Mouse (Mus musculus) stomach, embryonic 14.5 days (tissue): ENCODE measurements around the gene Ankrd13c. TPM values are rescaled to one million over a fixed set of nuclear protein-coding genes. Genes with fewer than 3 reads are reported as not detected.
"Not testable (repeated sequence)": the region's sequence is repeated elsewhere in the genome, so short reads cannot be mapped to it uniquely, and the experiment has no call there.

Source experiments
- ATAC-seq: fragments of 200-750 bp; cut with Nextera tagmentation; 2 replicates; pipeline ENCODE4 v1.8.0; 2017; ENCODE audit warnings: low read depth, moderate TSS enrichment; ENCODE audit not compliant: insufficient number of reproducible peaks, insufficient read depth, low FRiP score
- H3K27ac ChIP-seq: fragments of 300-500 bp; sonication (generic); 2 replicates; pipeline ENCODE4 v1.5.1; 2014; ENCODE audit warnings: mild to moderate bottlenecking, low read length, moderate library complexity, mixed read lengths
- H3K27me3 ChIP-seq: fragments of 300-500 bp; sonication (generic); 2 replicates; pipeline ENCODE4 v1.6.1; 2014; ENCODE audit warnings: low read length, control low read depth, mixed read lengths; ENCODE audit not compliant: control insufficient read depth, insufficient read depth
- H3K36me3 ChIP-seq: fragments of 300-500 bp; sonication (generic); 2 replicates; pipeline ENCODE4 v1.6.1; 2014; ENCODE audit warnings: mild to moderate bottlenecking, control low read depth, low read length, moderate library complexity, mixed read lengths; ENCODE audit not compliant: control insufficient read depth, insufficient read depth
- H3K4me1 ChIP-seq: fragments of 300-500 bp; sonication (generic); 2 replicates; pipeline ENCODE4 v1.6.1; 2014; ENCODE audit warnings: low read length, control low read depth, mixed read lengths; ENCODE audit not compliant: control insufficient read depth, insufficient read depth
- H3K4me2 ChIP-seq: fragments of 300-500 bp; sonication (generic); replicated peaks from 2 replicates; pipeline ENCODE4 v1.6.1; 2014; ENCODE audit warnings: low read depth, low read length, control low read depth
- H3K4me3 ChIP-seq: fragments of 300-500 bp; sonication (generic); 2 replicates; pipeline ENCODE4 v1.5.1; 2014; ENCODE audit warnings: low read depth, low read length, control low read depth
- H3K9ac ChIP-seq: fragments of 300-500 bp; sonication (generic); replicated peaks from 2 replicates; pipeline ENCODE4 v1.6.1; 2014; ENCODE audit warnings: low read depth, mild to moderate bottlenecking, control low read depth, low read length, moderate library complexity, mixed read lengths
- H3K9me3 ChIP-seq: fragments of 300-500 bp; sonication (generic); 2 replicates; pipeline ENCODE4 v1.6.1; 2016; ENCODE audit warnings: low read depth, low read length, control low read depth; ENCODE audit not compliant: control insufficient read depth
- WGBS: fragments of 180-500 bp; shearing (Covaris S2); extraction: QIAGEN DNeasy Blood & Tissue Kit; methylation state at CpG from one replicate; pipeline ENCODE4 v1.1.7; 2014; 5-methylcytosine and 5-hydroxymethylcytosine counted together
- polyA plus RNA-seq: library from polyadenylated mRNA; unstranded; fragments of >200 nt; fragmentation: Nextera tagmentation; extraction: Ambion mirVana; gene quantifications from 2 replicates; pipeline ENCODE4 v1.2.1, GENCODE M21; 2014

Gene Ankrd13c
- polyA plus RNA-seq, 1 experiment from 2014 or later = 24.7 TPM

GRCm38 (mm10) chr3:157933223-157933622 lies 13.8 kb upstream of the Ankrd13c start:
- H3K4me1 ChIP-seq, H3K4me3 ChIP-seq, H3K36me3 ChIP-seq, H3K4me2 ChIP-seq, ATAC-seq, H3K27me3 ChIP-seq, H3K27ac ChIP-seq, H3K9ac ChIP-seq, H3K9me3 ChIP-seq: not testable (repeated sequence)
- WGBS = 75% methylated on average over 5 of the region's 6 CpGs

GRCm38 (mm10) chr3:157934301-157934823 lies 12.7 kb upstream of the Ankrd13c start:
- no peak overlapping the region for H3K4me3 ChIP-seq
- no peak overlapping the region for H3K27ac ChIP-seq
- H3K9me3 ChIP-seq = no peaks in the 10 kb centered on the region
- WGBS = 72% methylated on average over 3 of the region's 3 CpGs
- H3K4me1 ChIP-seq = no peaks in the 10 kb centered on the region
- H3K36me3 ChIP-seq = no peaks in the 10 kb centered on the region
- no peaks in the 10 kb centered on the region for H3K27me3 ChIP-seq
- H3K4me2 ChIP-seq = no peak overlapping the region
- H3K9ac ChIP-seq = no peak overlapping the region
- no peak for ATAC-seq

DNA sequence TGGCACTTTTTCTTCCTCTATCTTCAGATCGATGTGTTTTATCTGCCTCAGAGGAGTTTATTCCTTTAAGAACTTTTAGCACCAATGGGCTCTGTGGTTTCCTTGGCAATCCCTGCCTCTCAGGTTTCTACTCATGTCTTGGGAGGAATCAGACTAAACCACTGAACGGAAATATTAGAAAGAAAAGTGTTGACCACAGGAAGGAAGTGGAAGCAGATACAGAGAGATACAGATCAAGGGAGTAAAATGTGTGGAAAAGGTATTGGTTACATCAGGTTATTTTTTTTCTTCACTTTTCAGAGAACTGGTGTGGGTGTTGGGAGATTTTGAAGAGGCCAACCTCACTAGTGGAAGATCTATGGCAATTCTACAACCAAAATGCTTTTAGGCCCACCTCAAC lies 8.5 kb upstream of the Ankrd13c start:
- H3K36me3 ChIP-seq = no peaks in the 10 kb centered on the region
- no peak overlapping the region for H3K9ac ChIP-seq
- 83% methylated on average over 2 of the region's 2 CpGs for WGBS
- no peaks in the 10 kb centered on the region for H3K27me3 ChIP-seq
- H3K4me1 ChIP-seq = no peaks in the 10 kb centered on the region
- H3K4me2 ChIP-seq = no peak overlapping the region
- ATAC-seq = no peak
- H3K4me3 ChIP-seq = no peak overlapping the region
- H3K9me3 ChIP-seq = no peaks in the 10 kb centered on the region
- no peak overlapping the region for H3K27ac ChIP-seq

- Histone ChIP-seq H3K4me2 (peak overlapping the region; percentile 88), H3K9ac (peak overlapping the region; percentile 93), H3K27ac (peak overlapping the region; percentile 96), H3K9me3 (no peaks in the 10 kb centered on the region), H3K4me1 (0 out of 2 replicates have a peak, but pooled peaks cover 3% of the 10 kb centered on the region), H3K4me3 (peak overlapping the region; percentile 98), H3K36me3 (no peaks in the 10 kb centered on the region), H3K27me3 (no peaks in the 10 kb centered on the region)
- under 1% methylated on average over 91 of the region's 93 CpGs for WGBS
- peak; percentile 21; the same call in 1 of the 2 replicates for ATAC-seq
Measured at GRCm38 (mm10) chr3:157947383-157948280, 593 bp downstream of the Ankrd13c start.

DNA sequence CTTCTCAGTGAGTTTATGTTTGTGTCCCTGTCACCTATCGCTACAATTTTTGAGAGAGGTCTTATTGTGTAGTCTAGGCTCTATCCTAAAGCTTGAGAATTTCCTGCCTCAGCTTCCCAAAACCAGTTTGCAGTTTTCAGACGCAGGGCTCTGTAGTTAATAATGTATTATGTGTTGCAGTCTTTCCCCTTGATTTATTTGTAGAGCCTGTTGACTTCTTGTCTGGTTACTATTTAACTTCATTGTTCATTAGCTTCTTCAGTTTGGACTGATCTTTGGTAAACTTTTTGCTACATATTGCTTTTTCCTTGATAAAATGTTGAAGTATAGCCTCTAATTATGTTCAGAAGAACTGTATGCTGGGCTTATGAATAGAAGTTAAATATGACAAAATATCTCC lies 5.7 kb downstream of the Ankrd13c start:
- no peak overlapping the region for H3K4me2 ChIP-seq
- WGBS = 81% methylated on average over 2 of the region's 2 CpGs

DNA sequence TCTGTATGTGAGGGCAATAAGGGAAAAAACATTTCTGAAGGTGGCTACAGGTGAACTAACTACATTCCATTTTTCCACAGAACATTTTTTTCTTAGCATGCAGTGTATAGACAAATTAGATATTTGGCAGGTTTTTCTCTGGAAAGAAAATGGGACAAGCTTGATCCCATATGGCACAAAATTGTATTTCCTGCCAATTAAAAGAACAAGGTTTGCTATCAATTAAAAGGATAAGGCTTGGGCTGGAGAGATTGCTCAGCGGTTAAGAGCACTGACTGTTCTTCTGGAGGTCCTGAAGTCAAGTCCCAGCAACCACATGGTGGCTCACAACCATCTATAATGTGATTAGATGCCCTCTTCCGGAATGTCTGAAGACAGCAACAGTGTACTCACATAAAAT lies 8.4 kb downstream of the Ankrd13c start:
- Histone ChIP-seq H3K4me2 (no peak overlapping the region), H3K9me3 (no peaks in the 10 kb centered on the region), H3K27me3 (no peaks in the 10 kb centered on the region), H3K9ac (no peak overlapping the region), H3K4me3 (no peak overlapping the region), H3K36me3 (no peaks in the 10 kb centered on the region), H3K4me1 (no peaks in the 10 kb centered on the region), H3K27ac (no peak overlapping the region)
- WGBS = 85% methylated on average over 2 of the region's 2 CpGs
- no peak for ATAC-seq

More for the DNA sequence above, 5.7 kb downstream of the Ankrd13c start:
- Histone ChIP-seq H3K36me3 (no peaks in the 10 kb centered on the region), H3K4me1 (0 out of 2 replicates have a peak, but pooled peaks cover 3% of the 10 kb centered on the region), H3K9me3 (no peaks in the 10 kb centered on the region), H3K27ac (no peak overlapping the region), H3K4me3 (no peak overlapping the region), H3K27me3 (no peaks in the 10 kb centered on the region), H3K9ac (no peak overlapping the region)
- no peak for ATAC-seq

DNA sequence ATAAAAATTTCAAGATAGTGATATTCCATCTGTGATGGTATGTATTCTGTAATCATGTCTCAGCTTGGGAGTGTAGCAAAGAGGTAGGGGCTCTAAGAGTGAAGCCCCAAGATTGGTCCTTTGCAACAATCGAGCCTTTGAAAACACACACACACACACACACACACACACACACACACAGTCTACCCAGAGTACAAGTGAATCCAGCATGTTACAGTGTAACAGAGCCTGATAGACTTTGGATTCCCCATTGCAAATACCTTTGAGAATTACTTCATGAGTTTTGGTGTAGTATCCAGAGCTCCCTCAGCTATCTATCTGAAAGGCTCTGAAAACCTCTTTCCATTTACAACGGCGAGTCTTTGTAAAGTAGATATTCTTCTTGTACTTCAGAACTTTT lies 9.2 kb downstream of the Ankrd13c start:
- Histone ChIP-seq H3K9me3 (no peaks in the 10 kb centered on the region), H3K27me3 (no peaks in the 10 kb centered on the region), H3K4me1 (no peaks in the 10 kb centered on the region), H3K4me3 (no peak overlapping the region), H3K36me3 (no peaks in the 10 kb centered on the region), H3K4me2 (no peak overlapping the region), H3K27ac (no peak overlapping the region), H3K9ac (no peak overlapping the region)
- ATAC-seq = no peak
- WGBS = 97% methylated on average over 3 of the region's 3 CpGs

DNA sequence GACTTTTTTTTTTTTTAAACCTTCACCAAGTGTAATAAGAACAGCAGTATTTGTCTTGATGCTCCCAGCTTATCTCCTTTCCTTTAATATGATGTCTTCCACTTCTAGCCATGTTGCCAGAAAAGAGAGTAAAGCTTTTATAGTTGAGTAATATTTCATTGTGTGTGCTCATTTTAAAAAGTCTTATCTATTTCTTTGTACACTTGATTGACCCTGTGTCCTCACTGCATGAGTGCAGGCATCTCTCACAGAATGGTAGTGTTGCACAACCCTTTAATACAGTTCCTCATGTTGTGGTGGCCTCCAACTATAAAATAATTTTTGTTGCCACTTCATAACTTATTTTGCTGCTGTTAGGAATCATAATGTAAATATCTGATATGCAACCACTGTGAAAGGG lies 10.3 kb downstream of the Ankrd13c start:
- no peak overlapping the region for H3K27ac ChIP-seq
- no peak overlapping the region for H3K4me2 ChIP-seq
- H3K9ac ChIP-seq = no peak overlapping the region
- H3K4me3 ChIP-seq = no peak overlapping the region
- H3K27me3 ChIP-seq = no peaks in the 10 kb centered on the region
- H3K9me3 ChIP-seq = no peaks in the 10 kb centered on the region
- H3K4me1 ChIP-seq = no peaks in the 10 kb centered on the region
- H3K36me3 ChIP-seq = no peaks in the 10 kb centered on the region; the same call in 1 of the 2 replicates
- no peak for ATAC-seq
